Mouse (Mus musculus) spleen, postnatal 36 days (tissue): ENCODE measurements around the gene Hdgf.
A peak's percentile ranks its signal among the peaks of the same experiment; 100 is the strongest.

Source experiments
- DNase-seq, 2 experiments: peaks; one replicate each; pipeline ENCODE4 v3.0.0; 2022; ENCODE audit warnings: low spot score in 2 of 2, mixed read lengths in 1 of 2

Gene Hdgf

GRCm38 (mm10) chr3:87909381-87909780, 3.3 kb downstream of the Hdgf start:
- DNase-seq, result no peak

- DNase-seq, result no peak
Measured at GRCm38 (mm10) chr3:87909874-87910273, 3.8 kb downstream of the Hdgf start.

- DNase-seq, result peak; percentile 49 to 57
Measured at GRCm38 (mm10) chr3:87910573-87911141, 4.5 kb downstream of the Hdgf start.

- no peak for DNase-seq
Measured at GRCm38 (mm10) chr3:87913491-87913890, 7.4 kb downstream of the Hdgf start.

GRCm38 (mm10) chr3:87913891-87914290, 7.8 kb downstream of the Hdgf start:
- no peak for DNase-seq

- DNase-seq, result no peak
Measured at GRCm38 (mm10) chr3:87916990-87917389, 10.9 kb downstream of the Hdgf start.

- no peak for DNase-seq
Measured at GRCm38 (mm10) chr3:87918551-87918950, 12.4 kb downstream of the Hdgf start.

- peak; percentile 78 to 83 for DNase-seq
Measured at GRCm38 (mm10) chr3:87919336-87920108, 13.4 kb downstream of the Hdgf start, which contains the start of gene Mrpl24. TSS of gene Mrpl24 (plus strand) at chr3:87919506.

- DNase-seq, result no peak
Measured at GRCm38 (mm10) chr3:87920270-87920943, 14.3 kb downstream of the Hdgf start.

GRCm38 (mm10) chr3:87924996-87925395, 18.9 kb downstream of the Hdgf start:
- no peak for DNase-seq

GRCm38 (mm10) chr3:87927452-87927851, 21.3 kb downstream of the Hdgf start:
- DNase-seq, result no peak

- no peak for DNase-seq
Measured at GRCm38 (mm10) chr3:87929341-87930077, 23.4 kb downstream of the Hdgf start.

- DNase-seq, result peak; percentile 95 to 96
Measured at GRCm38 (mm10) chr3:87930078-87930795, 24.1 kb downstream of the Hdgf start, which contains the start of the genes Isg20l2 and Rrnad1. TSS of gene Isg20l2 (plus strand) at chr3:87930314. TSS of gene Rrnad1 (minus strand) at chr3:87930717.

- DNase-seq, result no peak
Measured at GRCm38 (mm10) chr3:87934026-87934425, 27.9 kb downstream of the Hdgf start.

- DNase-seq, result no peak
Measured at GRCm38 (mm10) chr3:87934501-87934900, 28.4 kb downstream of the Hdgf start.

- no peak for DNase-seq
Measured at GRCm38 (mm10) chr3:87935201-87935600, 29.1 kb downstream of the Hdgf start.

GRCm38 (mm10) chr3:87935776-87936175, 29.7 kb downstream of the Hdgf start:
- peak; percentile 13 to 32 for DNase-seq

- no peak for DNase-seq
Measured at GRCm38 (mm10) chr3:87940611-87941010, 34.5 kb downstream of the Hdgf start.

GRCm38 (mm10) chr3:87942471-87942870, 36.4 kb downstream of the Hdgf start:
- no peak for DNase-seq

GRCm38 (mm10) chr3:87943586-87943985, 37.5 kb downstream of the Hdgf start:
- DNase-seq, result no peak
